ENCODE assay signal across 24 mouse cellular contexts in the genomic region with DNA sequence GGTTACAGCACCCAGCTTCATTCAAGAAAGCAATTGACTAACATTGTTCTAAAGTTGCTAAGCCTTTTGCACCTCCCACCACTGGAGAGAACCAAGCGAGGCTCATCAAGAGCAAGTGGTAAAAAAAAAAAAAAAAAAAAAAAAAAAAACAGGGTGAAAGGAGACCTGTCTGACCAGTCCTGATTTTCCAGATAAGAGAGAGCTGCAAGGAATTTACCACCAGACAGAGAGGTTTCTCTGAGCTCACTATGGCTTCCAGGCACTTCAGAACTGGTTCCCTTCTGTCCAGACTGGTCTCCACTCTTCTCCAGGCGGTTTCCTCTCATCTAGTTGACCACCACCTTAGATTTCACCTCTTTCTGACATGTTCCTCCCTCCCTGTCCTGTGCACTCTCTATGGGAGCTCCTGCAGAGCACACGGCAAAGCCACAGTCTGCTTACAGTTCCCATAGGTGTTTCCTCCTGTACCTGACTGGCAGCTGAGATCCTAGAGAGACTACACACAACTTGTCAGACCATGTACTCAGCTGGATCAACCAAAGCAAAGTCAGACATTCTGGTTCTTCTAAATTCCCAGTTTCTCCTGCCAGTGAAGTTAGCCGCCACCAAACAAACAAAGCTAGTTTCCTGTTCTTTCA. TPM values are rescaled to one million over a fixed set of nuclear protein-coding genes. Genes with fewer than 3 reads are reported as not detected.
DNase-seq lines count a peak whose midpoint lies in the region; ATAC-seq and TF ChIP-seq lines count a peak whose summit lies in the region.
"Had no signal": no experiment of that assay in that cellular context is flagged by ENCODE, and none has a peak within 500 bp of the region (broad histone marks: within the 10 kb centered on the region; RNA-seq: fewer than 3 reads in every experiment).

No protein-coding gene starts in this region.

- no peaks in the 10 kb centered on the region for H3K36me3 ChIP-seq in forebrain, embryonic 11.5 days (ENCODE audit: control insufficient read depth, insufficient read depth, low read length)
- peaks cover 7% of the 10 kb centered on the region; the same call in 1 of the 2 replicates for H3K36me3 ChIP-seq in forebrain, embryonic 10.5 days (replicated peaks)
- 0 out of 2 replicates have a peak, but pooled peaks cover 3% of the 10 kb centered on the region for H3K36me3 ChIP-seq in lung, embryonic 15.5 days
- no peaks in the 10 kb centered on the region for H3K36me3 ChIP-seq in intestine, embryonic 15.5 days
- H3K36me3 ChIP-seq in stomach, postnatal 0 days (ENCODE audit: control insufficient read depth, insufficient read depth, low read length), result no peaks in the 10 kb centered on the region
- H3K36me3 ChIP-seq: midbrain, embryonic 15.5 days; neural tube, embryonic 12.5 days had no signal

- no peak overlapping the region for H3K9ac ChIP-seq in forebrain, embryonic 11.5 days (ENCODE audit: low read length)
- no peak overlapping the region for H3K9ac ChIP-seq in lung, embryonic 15.5 days
- H3K9ac ChIP-seq in intestine, embryonic 15.5 days, result no peak overlapping the region
- no peak overlapping the region for H3K9ac ChIP-seq in stomach, postnatal 0 days (ENCODE audit: low read length)
- H3K9ac ChIP-seq: hindbrain, embryonic 14.5 days; liver, embryonic 14.5 days; midbrain, embryonic 15.5 days; neural tube, embryonic 12.5 days had no signal

- ATAC-seq in forebrain, embryonic 11.5 days (replicated peaks; ENCODE audit: low FRiP score), result no peak
- peak; percentile 49; the same call in 1 of the 2 replicates for ATAC-seq in lung, embryonic 15.5 days (ENCODE audit: borderline replicate concordance, extremely low read depth, low FRiP score, low TSS enrichment)
- ATAC-seq in intestine, embryonic 15.5 days, result peak; percentile 74
- ATAC-seq in stomach, postnatal 0 days (ENCODE audit: low FRiP score, low TSS enrichment), result peak; percentile 64
- ATAC-seq: forebrain, embryonic 16.5 days; midbrain, embryonic 15.5 days; Patski had no signal

- H3K4me1 ChIP-seq in forebrain, embryonic 11.5 days (replicated peaks; ENCODE audit: control insufficient read depth, insufficient read depth, low read length), result no peaks in the 10 kb centered on the region
- peaks cover 11% of the 10 kb centered on the region for H3K4me1 ChIP-seq in forebrain, embryonic 10.5 days
- H3K4me1 ChIP-seq in lung, embryonic 15.5 days, result peaks cover 21% of the 10 kb centered on the region
- H3K4me1 ChIP-seq in intestine, embryonic 15.5 days (replicated peaks), result no peaks in the 10 kb centered on the region
- H3K4me1 ChIP-seq in stomach, postnatal 0 days (replicated peaks; ENCODE audit: control insufficient read depth, insufficient read depth), result no peaks in the 10 kb centered on the region; the same call in 1 of the 2 replicates
- H3K4me1 ChIP-seq: heart, embryonic 10.5 days; neural tube, embryonic 12.5 days had no signal

- no peak for TF ChIP-seq CTCF in stomach, postnatal 0 days (IDR thresholded peaks at IDR 0.05; ENCODE audit: low read depth)

- H3K9me3 ChIP-seq in forebrain, embryonic 11.5 days (ENCODE audit: control insufficient read depth, low read length), result no peaks in the 10 kb centered on the region
- no peaks in the 10 kb centered on the region for H3K9me3 ChIP-seq in forebrain, embryonic 10.5 days
- no peaks in the 10 kb centered on the region for H3K9me3 ChIP-seq in lung, embryonic 15.5 days
- H3K9me3 ChIP-seq in intestine, embryonic 15.5 days, result no peaks in the 10 kb centered on the region
- H3K9me3 ChIP-seq in stomach, postnatal 0 days (ENCODE audit: control insufficient read depth, low read length), result no peaks in the 10 kb centered on the region
- H3K9me3 ChIP-seq: heart, embryonic 10.5 days; midbrain, embryonic 15.5 days; neural tube, embryonic 12.5 days had no signal

- no peak for TF ChIP-seq EP300 in stomach, postnatal 0 days (optimal IDR thresholded peaks at IDR 0.05)

- H3K4me3 ChIP-seq in forebrain, embryonic 11.5 days (ENCODE audit: low read depth, low read length), result no peak overlapping the region
- H3K4me3 ChIP-seq in forebrain, embryonic 10.5 days, result no peak overlapping the region
- no peak overlapping the region for H3K4me3 ChIP-seq in lung, embryonic 15.5 days
- no peak overlapping the region for H3K4me3 ChIP-seq in intestine, embryonic 15.5 days (replicated peaks)
- H3K4me3 ChIP-seq in stomach, postnatal 0 days (ENCODE audit: low read depth, low read length), result no peak overlapping the region
- H3K4me3 ChIP-seq: heart, embryonic 10.5 days; midbrain, embryonic 15.5 days; neural tube, embryonic 12.5 days had no signal

- no peak overlapping the region for H3K27ac ChIP-seq in forebrain, embryonic 11.5 days (ENCODE audit: low read depth, low read length)
- H3K27ac ChIP-seq in forebrain, embryonic 10.5 days, result no peak overlapping the region
- H3K27ac ChIP-seq in lung, embryonic 15.5 days, result peak overlapping the region; percentile 84
- peak overlapping the region; percentile 15; the same call in 1 of the 2 replicates for H3K27ac ChIP-seq in intestine, embryonic 15.5 days
- H3K27ac ChIP-seq in stomach, postnatal 0 days (replicated peaks), result peak overlapping the region; percentile 65; the same call in 1 of the 2 replicates
- H3K27ac ChIP-seq: heart, embryonic 10.5 days; hindbrain, embryonic 14.5 days; liver, embryonic 14.5 days; midbrain, embryonic 15.5 days; neural tube, embryonic 12.5 days had no signal

- 72% methylated on average over 4 of the region's 4 CpGs for WGBS in forebrain, embryonic 11.5 days
- 75% methylated on average over 4 of the region's 4 CpGs for WGBS in forebrain, embryonic 10.5 days
- 62% methylated on average over 4 of the region's 4 CpGs for WGBS in lung, embryonic 15.5 days
- 49% methylated on average over 4 of the region's 4 CpGs for WGBS in intestine, embryonic 15.5 days
- 45% methylated on average over 4 of the region's 4 CpGs for WGBS in stomach, postnatal 0 days

- H3K27me3 ChIP-seq in forebrain, embryonic 11.5 days (ENCODE audit: control insufficient read depth, insufficient read depth, low read length), result no peaks in the 10 kb centered on the region
- no peaks in the 10 kb centered on the region for H3K27me3 ChIP-seq in forebrain, embryonic 10.5 days (ENCODE audit: poor library complexity, severe bottlenecking)
- H3K27me3 ChIP-seq in lung, embryonic 15.5 days, result no peaks in the 10 kb centered on the region
- H3K27me3 ChIP-seq in intestine, embryonic 15.5 days (replicated peaks), result no peaks in the 10 kb centered on the region
- H3K27me3 ChIP-seq in stomach, postnatal 0 days (ENCODE audit: control insufficient read depth, insufficient read depth, low read length), result no peaks in the 10 kb centered on the region
- H3K27me3 ChIP-seq: midbrain, embryonic 15.5 days; neural tube, embryonic 12.5 days; Patski had no signal

- H3K4me2 ChIP-seq in forebrain, embryonic 11.5 days (ENCODE audit: low read depth, low read length, severe bottlenecking), result no peak overlapping the region
- 0 out of 2 replicates have a peak overlapping the region, but pooled peaks have one; percentile 0 for H3K4me2 ChIP-seq in lung, embryonic 15.5 days
- H3K4me2 ChIP-seq in intestine, embryonic 15.5 days (replicated peaks), result 0 out of 2 replicates have a peak overlapping the region, but pooled peaks have one; percentile 7
- H3K4me2 ChIP-seq in stomach, postnatal 0 days (replicated peaks; ENCODE audit: low read depth), result no peak overlapping the region
- H3K4me2 ChIP-seq: hindbrain, embryonic 14.5 days; midbrain, embryonic 15.5 days; neural tube, embryonic 12.5 days had no signal

- peak; percentile 33 for DNase-seq in forebrain, embryonic 11.5 days (ENCODE audit: low spot score)
- no peak for DNase-seq in forebrain, embryonic 10.5 days (ENCODE audit: extremely low spot score, low spot score)
- no peak for DNase-seq in lung, postnatal 14 days
- DNase-seq in stomach, postnatal 0 days (ENCODE audit: low spot score), result peak; percentile 21
- DNase-seq in testis, postnatal 10 days (ENCODE audit: low spot score), result no peak
- DNase-seq in ovary, adult 18-20 months (ENCODE audit: low spot score), result no peak
- DNase-seq: adrenal gland, adult 2 months; cerebellum, adult 11-12 months; cerebellum, postnatal 10 days; gastrocnemius, postnatal 10 days; heart, postnatal 4 days; kidney, postnatal 14 days; retina, postnatal 1 day; right cerebral cortex, postnatal 25 days; spleen, adult 18-20 months had no signal

RNA-seq across cellular contexts. Expression of a gene that starts 7.7 kb away (rescaled TPM):
- 27.7 and 30.0 TPM in 2 replicates for polyA plus RNA-seq in forebrain, embryonic 11.5 days (2014; fragmentation: Nextera tagmentation; extraction: Ambion mirVana)
- polyA plus RNA-seq in forebrain, embryonic 10.5 days (2016; fragmentation: Nextera tagmentation; extraction: Ambion mirVana), result 20.7 and 21.6 TPM in 2 replicates
- polyA plus RNA-seq in lung, embryonic 15.5 days (2015; fragmentation: Nextera tagmentation; extraction: Ambion mirVana), result 43.6 and 46.2 TPM in 2 replicates
- 40.0 and 40.3 TPM in 2 replicates for polyA plus RNA-seq in intestine, embryonic 15.5 days (2015; fragmentation: Nextera tagmentation; extraction: Ambion mirVana)
- polyA plus RNA-seq in stomach, postnatal 0 days (2015; fragmentation: Nextera tagmentation; extraction: Ambion mirVana), result 17.8 and 18.9 TPM in 2 replicates

RNA-seq across cellular contexts. Expression of a gene that starts 54.3 kb away (rescaled TPM):
- polyA plus RNA-seq in forebrain, embryonic 11.5 days (2014; fragmentation: Nextera tagmentation; extraction: Ambion mirVana), result 0.37 and 0.45 TPM in 2 replicates
- polyA plus RNA-seq in forebrain, embryonic 10.5 days (2016; fragmentation: Nextera tagmentation; extraction: Ambion mirVana), result 0.20 and 0.67 TPM in 2 replicates
- 0.43 and 0.57 TPM in 2 replicates for polyA plus RNA-seq in lung, embryonic 15.5 days (2015; fragmentation: Nextera tagmentation; extraction: Ambion mirVana)
- polyA plus RNA-seq in intestine, embryonic 15.5 days (2015; fragmentation: Nextera tagmentation; extraction: Ambion mirVana), result 0.39 and 0.58 TPM in 2 replicates
- 1.0 and 1.3 TPM in 2 replicates for polyA plus RNA-seq in stomach, postnatal 0 days (2015; fragmentation: Nextera tagmentation; extraction: Ambion mirVana)

Comparison
In these comparisons a context has a peak if more than half of its experiments do, and no peak if none do; other contexts are left out.
1. DNase-seq: peak in forebrain, embryonic 11.5 days (single experiment) and stomach, postnatal 0 days (single experiment); none in forebrain, embryonic 10.5 days (single experiment), lung, postnatal 14 days (single experiment), testis, postnatal 10 days (single experiment) and ovary, adult 18-20 months (single experiment).
2. H3K27ac ChIP-seq: peak in lung, embryonic 15.5 days (single experiment), intestine, embryonic 15.5 days (single experiment) and stomach, postnatal 0 days (single experiment); none in forebrain, embryonic 11.5 days (single experiment) and forebrain, embryonic 10.5 days (single experiment).
3. H3K4me2 ChIP-seq: peak in lung, embryonic 15.5 days (single experiment) and intestine, embryonic 15.5 days (single experiment); none in forebrain, embryonic 11.5 days (single experiment) and stomach, postnatal 0 days (single experiment).